ENCODE assay signal across 28 mouse cellular contexts in the genomic region with DNA sequence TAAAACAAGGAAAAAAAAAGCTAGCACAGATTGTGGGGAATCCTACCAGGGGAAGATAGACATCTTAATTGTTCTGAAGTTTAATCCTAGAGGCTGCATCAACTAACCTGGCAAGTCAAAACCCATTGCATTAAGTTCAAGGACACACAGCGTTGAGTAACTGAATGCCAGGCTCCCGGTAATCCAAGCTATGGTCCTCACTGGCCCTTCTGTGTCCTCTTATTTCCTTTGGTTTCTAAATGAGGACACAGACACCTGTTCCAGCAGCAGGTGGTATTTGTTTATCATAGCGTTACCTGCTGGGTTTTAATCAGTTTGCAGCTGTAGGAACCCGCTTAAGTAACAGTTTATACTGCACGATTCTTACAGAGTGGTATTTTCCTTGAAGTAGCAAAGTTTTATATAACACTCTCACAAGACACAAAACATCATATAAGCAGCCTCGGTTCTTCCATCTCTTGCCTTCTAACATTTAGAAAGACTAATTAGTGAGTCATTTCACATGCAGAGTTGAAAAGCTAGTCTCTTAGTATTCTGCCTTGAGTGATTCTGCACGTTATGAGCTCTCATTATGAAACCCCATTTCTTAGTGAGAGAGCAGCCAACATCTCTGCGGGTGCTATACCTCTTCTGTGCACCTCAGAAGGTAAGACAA.
DNase-seq lines count a peak whose midpoint lies in the region; ATAC-seq and TF ChIP-seq lines count a peak whose summit lies in the region.
"Had no signal": no experiment of that assay in that cellular context is flagged by ENCODE, and none has a peak within 500 bp of the region (broad histone marks: within the 10 kb centered on the region; RNA-seq: fewer than 3 reads in every experiment).

No protein-coding gene starts in this region.

- H3K4me2 ChIP-seq in intestine, embryonic 16.5 days (ENCODE audit: low read depth, low read length) = no peak overlapping the region
- H3K4me2 ChIP-seq: embryonic facial prominence, embryonic 12.5 days; forebrain, embryonic 12.5 days; heart, embryonic 13.5 days; hindbrain, embryonic 12.5 days; limb, embryonic 12.5 days; liver, embryonic 11.5 days; neural tube, embryonic 15.5 days had no signal

- WGBS in intestine, embryonic 16.5 days = 48% methylated on average over 8 of the region's 8 CpGs

- ATAC-seq in intestine, embryonic 16.5 days = no peak

- no peaks in the 10 kb centered on the region for H3K36me3 ChIP-seq in intestine, embryonic 16.5 days (ENCODE audit: control insufficient read depth, insufficient read depth, low read length)
- H3K36me3 ChIP-seq: embryonic facial prominence, embryonic 12.5 days; forebrain, embryonic 12.5 days; heart, embryonic 13.5 days; hindbrain, embryonic 12.5 days; limb, embryonic 12.5 days; midbrain, embryonic 10.5 days; neural tube, embryonic 15.5 days had no signal

- no peaks in the 10 kb centered on the region for H3K9me3 ChIP-seq in intestine, embryonic 16.5 days (ENCODE audit: control insufficient read depth, low read length)
- H3K9me3 ChIP-seq: embryonic facial prominence, embryonic 12.5 days; forebrain, embryonic 12.5 days; heart, embryonic 13.5 days; hindbrain, embryonic 12.5 days; limb, embryonic 12.5 days; midbrain, embryonic 10.5 days; neural tube, embryonic 15.5 days had no signal

- no peaks in the 10 kb centered on the region for H3K4me1 ChIP-seq in intestine, embryonic 16.5 days (ENCODE audit: control insufficient read depth, insufficient read depth, low read length)
- H3K4me1 ChIP-seq: embryonic facial prominence, embryonic 12.5 days; forebrain, embryonic 12.5 days; heart, embryonic 13.5 days; hindbrain, embryonic 12.5 days; limb, embryonic 12.5 days; midbrain, embryonic 10.5 days; neural tube, embryonic 15.5 days had no signal

- TF ChIP-seq POLR2A in brain, embryonic 14.5 days (IDR thresholded peaks at IDR 0.05; ENCODE audit: borderline replicate concordance, extremely low read depth, insufficient read depth, insufficient read length, poor library complexity, severe bottlenecking) = no peak

- no peak overlapping the region for H3K4me3 ChIP-seq in intestine, embryonic 16.5 days (ENCODE audit: low read length)
- H3K4me3 ChIP-seq: embryonic facial prominence, embryonic 12.5 days; erythroblast, embryonic 14.5 days; forebrain, embryonic 12.5 days; heart, embryonic 13.5 days; hindbrain, embryonic 12.5 days; layer of hippocampus, adult 2 months; limb, embryonic 12.5 days; midbrain, embryonic 10.5 days; neural tube, embryonic 15.5 days had no signal

- peak; percentile 3 for DNase-seq in layer of hippocampus, adult 11-12 months (ENCODE audit: low spot score)
- DNase-seq in layer of hippocampus, adult 9-11 months = no peak
- DNase-seq in brain, embryonic 14.5 days (ENCODE audit: low read depth) = peak; percentile 3
- DNase-seq in cerebellum, adult 11-12 months = peak; percentile 10
- DNase-seq in cerebellum, postnatal 14 days = peak; percentile 22 to 50
- DNase-seq in gastrocnemius, adult 8-10 months (ENCODE audit: low spot score in 2 of 2) = no peak
- DNase-seq in adrenal gland, adult 8-10 months = no peak
- DNase-seq: adrenal gland, adult 2 months; gastrocnemius, postnatal 25 days; heart, adult 18-20 months; heart, postnatal 14 days; kidney, adult 9 months; kidney, postnatal 14 days; layer of hippocampus, postnatal 36 days; lung, adult 18-20 months; lung, postnatal 10 days had no signal

- H3K9ac ChIP-seq in intestine, embryonic 16.5 days (ENCODE audit: low read depth, low read length) = no peak overlapping the region
- H3K9ac ChIP-seq: embryonic facial prominence, embryonic 12.5 days; forebrain, embryonic 12.5 days; heart, embryonic 13.5 days; hindbrain, embryonic 12.5 days; limb, embryonic 12.5 days; neural tube, embryonic 15.5 days had no signal

- no peaks in the 10 kb centered on the region for H3K27me3 ChIP-seq in intestine, embryonic 16.5 days (replicated peaks; ENCODE audit: control insufficient read depth, insufficient read depth, low read length)
- H3K27me3 ChIP-seq: embryonic facial prominence, embryonic 12.5 days; forebrain, embryonic 12.5 days; heart, embryonic 13.5 days; hindbrain, embryonic 12.5 days; limb, embryonic 12.5 days; neural tube, embryonic 15.5 days had no signal

- TF ChIP-seq CTCF in brain, embryonic 14.5 days (IDR thresholded peaks at IDR 0.05; ENCODE audit: borderline replicate concordance, extremely low read depth, insufficient read depth, insufficient read length) = no peak

- no peak overlapping the region for H3K27ac ChIP-seq in intestine, embryonic 16.5 days (ENCODE audit: low read length)
- H3K27ac ChIP-seq: embryonic facial prominence, embryonic 12.5 days; forebrain, embryonic 12.5 days; heart, embryonic 13.5 days; hindbrain, embryonic 12.5 days; layer of hippocampus, adult 2 months; limb, embryonic 12.5 days; midbrain, embryonic 10.5 days; neural tube, embryonic 15.5 days; stomach, postnatal 0 days had no signal

Comparison
In these comparisons a context has a peak if more than half of its experiments do, and no peak if none do; other contexts are left out.
1. DNase-seq: peak in layer of hippocampus, adult 11-12 months (single experiment), brain, embryonic 14.5 days (single experiment), cerebellum, adult 11-12 months (single experiment) and cerebellum, postnatal 14 days (2 of 2); none in layer of hippocampus, adult 9-11 months (single experiment), gastrocnemius, adult 8-10 months (0 of 2) and adrenal gland, adult 8-10 months (single experiment).